Mouse (Mus musculus) liver, embryonic 13.5 days (tissue): ENCODE measurements around the gene Fryl. TPM values are rescaled to one million over a fixed set of nuclear protein-coding genes. Genes with fewer than 3 reads are reported as not detected.

Source experiments
- ATAC-seq: fragments of 200-750 bp; cut with Nextera tagmentation; 2 replicates; pipeline ENCODE4 v1.8.0; 2017; ENCODE audit warnings: low read depth, mild to moderate bottlenecking, moderate number of reproducible peaks, moderate library complexity
- DNase-seq: peaks from one replicate; pipeline ENCODE4 v3.0.0; 2022
- H3K27ac ChIP-seq: fragments of 300-500 bp; sonication (generic); 2 replicates; pipeline ENCODE4 v1.5.1; 2015; ENCODE audit warnings: moderate library complexity, mild to moderate bottlenecking, inconsistent platforms
- H3K27me3 ChIP-seq: fragments of 300-500 bp; sonication (generic); 2 replicates; pipeline ENCODE4 v1.6.1; 2015; ENCODE audit warnings: mild to moderate bottlenecking, inconsistent platforms
- H3K36me3 ChIP-seq: fragments of 300-500 bp; sonication (generic); 2 replicates; pipeline ENCODE4 v1.6.1; 2015; ENCODE audit warnings: mild to moderate bottlenecking, inconsistent platforms
- H3K4me1 ChIP-seq: fragments of 300-500 bp; sonication (generic); replicated peaks from 2 replicates; pipeline ENCODE4 v1.6.1; 2015; ENCODE audit warnings: inconsistent platforms
- H3K4me2 ChIP-seq: fragments of 300-500 bp; sonication (generic); 2 replicates; pipeline ENCODE4 v1.6.1; 2015; ENCODE audit warnings: inconsistent platforms, mild to moderate bottlenecking, moderate library complexity
- H3K4me3 ChIP-seq: fragments of 300-500 bp; sonication (generic); replicated peaks from 2 replicates; pipeline ENCODE4 v1.5.1; 2015; ENCODE audit warnings: mild to moderate bottlenecking, inconsistent platforms
- H3K9ac ChIP-seq: fragments of 300-500 bp; sonication (generic); 2 replicates; pipeline ENCODE4 v1.6.1; 2015; ENCODE audit warnings: mild to moderate bottlenecking, inconsistent platforms
- H3K9me3 ChIP-seq: fragments of 300-500 bp; sonication (generic); replicated peaks from 2 replicates; pipeline ENCODE4 v1.6.1; 2016; ENCODE audit warnings: inconsistent platforms
- WGBS: fragments of 180-500 bp; shearing (Covaris S2); methylation state at CpG from one replicate; pipeline ENCODE4 v1.1.7; 2015; ENCODE audit not compliant: insufficient replicate concordance; 5-methylcytosine and 5-hydroxymethylcytosine counted together
- polyA plus RNA-seq: library from polyadenylated mRNA; unstranded; fragments of >200 nt; fragmentation: Nextera tagmentation; extraction: Ambion mirVana; gene quantifications from 2 replicates; pipeline ENCODE4 v1.2.1, GENCODE M21; 2015

The Fryl gene
- polyA plus RNA-seq, 1 experiment from 2014 or later: 44.5 TPM

- Histone ChIP-seq H3K9ac (no peak overlapping the region), H3K27ac (no peak overlapping the region), H3K4me2 (no peak overlapping the region), H3K4me3 (no peak overlapping the region), H3K4me1 (no peaks in the 10 kb centered on the region), H3K9me3 (no peaks in the 10 kb centered on the region), H3K36me3 (peaks cover 16% of the 10 kb centered on the region), H3K27me3 (no peaks in the 10 kb centered on the region)
- DNase-seq (no peak), ATAC-seq (no peak)
- 75% methylated on average over 5 of the region's 5 CpGs for WGBS
These were observed 283.5 kb downstream of the Fryl start for GRCm38 (mm10) chr5:72972934-72973333.

- Histone ChIP-seq H3K36me3 (peaks cover 15% of the 10 kb centered on the region), H3K4me3 (no peak overlapping the region), H3K27me3 (no peaks in the 10 kb centered on the region), H3K4me2 (no peak overlapping the region), H3K9ac (no peak overlapping the region), H3K9me3 (no peaks in the 10 kb centered on the region), H3K27ac (no peak overlapping the region), H3K4me1 (no peaks in the 10 kb centered on the region)
- 72% methylated on average over 4 of the region's 4 CpGs for WGBS
- DNase-seq (no peak), ATAC-seq (no peak)
These were observed 284.0 kb downstream of the Fryl start for GRCm38 (mm10) chr5:72972435-72972834.

Other genes with a start within 250 kb of the Fryl start
- gene Slc10a4, start 249.7 kb downstream of the Fryl start, polyA plus RNA-seq: 0.06 and 0.10 TPM in 2 replicates
- 144 and 158 TPM in 2 replicates for gene Ociad1, start 36.2 kb upstream of the Fryl start, polyA plus RNA-seq
- 5.3 and 6.0 TPM in 2 replicates for gene Ociad2, start 84.4 kb upstream of the Fryl start, polyA plus RNA-seq
- not detected in 2 replicates for gene Cwh43, start 149.5 kb upstream of the Fryl start, polyA plus RNA-seq
- gene Dcun1d4, start 224.4 kb upstream of the Fryl start, polyA plus RNA-seq: 2.9 and 5.4 TPM in 2 replicates